Mouse (Mus musculus) midbrain, embryonic 12.5 days (tissue): Measurements from ENCODE around the gene Yipf4. TPM values are rescaled to one million over a fixed set of nuclear protein-coding genes. Genes with fewer than 3 reads are reported as not detected.

Experiments used
- ATAC-seq: fragments of 200-750 bp; cut with Nextera tagmentation; 2 replicates; pipeline ENCODE4 v1.8.0; 2017; ENCODE audit warnings: low read depth, moderate TSS enrichment, moderate library complexity; ENCODE audit not compliant: low FRiP score
- H3K27ac ChIP-seq: fragments of 300-500 bp; sonication (generic); replicated peaks from 2 replicates; pipeline ENCODE4 v1.5.1; 2016; ENCODE audit warnings: mild to moderate bottlenecking
- H3K27me3 ChIP-seq: fragments of 300-500 bp; sonication (generic); 2 replicates; pipeline ENCODE4 v1.6.1; 2016; ENCODE audit warnings: mild to moderate bottlenecking
- H3K36me3 ChIP-seq: fragments of 300-500 bp; sonication (generic); 2 replicates; pipeline ENCODE4 v1.6.1; 2016
- H3K4me1 ChIP-seq: fragments of 300-500 bp; sonication (generic); 2 replicates; pipeline ENCODE4 v1.6.1; 2016
- H3K4me2 ChIP-seq: fragments of 300-500 bp; sonication (generic); replicated peaks from 2 replicates; pipeline ENCODE4 v1.6.1; 2016; ENCODE audit warnings: mild to moderate bottlenecking, moderate library complexity
- H3K4me3 ChIP-seq: fragments of 300-500 bp; sonication (generic); 2 replicates; pipeline ENCODE4 v1.5.1; 2016; ENCODE audit warnings: mild to moderate bottlenecking
- H3K9ac ChIP-seq: fragments of 300-500 bp; sonication (generic); replicated peaks from 2 replicates; pipeline ENCODE4 v1.6.1; 2016; ENCODE audit warnings: mild to moderate bottlenecking, moderate library complexity
- H3K9me3 ChIP-seq: fragments of 300-500 bp; sonication (generic); 2 replicates; pipeline ENCODE4 v1.6.1; 2016; ENCODE audit warnings: mild to moderate bottlenecking
- WGBS: fragments of 180-500 bp; shearing (Covaris S2); methylation state at CpG from one replicate; pipeline ENCODE4 v1.1.7; 2016; 5-methylcytosine and 5-hydroxymethylcytosine counted together
- polyA plus RNA-seq: library from polyadenylated mRNA; unstranded; fragments of >200 nt; fragmentation: Nextera tagmentation; extraction: Ambion mirVana; gene quantifications from 2 replicates; pipeline ENCODE4 v1.2.1, GENCODE M21; 2016

The Yipf4 gene
- polyA plus RNA-seq, 1 experiment from 2014 or later, result 57.0 TPM

GRCm38 (mm10) chr17:74480361-74481069 lies 8.8 kb upstream of the Yipf4 start:
- ATAC-seq, result no peak
- no peak overlapping the region for H3K9ac ChIP-seq
- no peak overlapping the region for H3K4me3 ChIP-seq

DNA sequence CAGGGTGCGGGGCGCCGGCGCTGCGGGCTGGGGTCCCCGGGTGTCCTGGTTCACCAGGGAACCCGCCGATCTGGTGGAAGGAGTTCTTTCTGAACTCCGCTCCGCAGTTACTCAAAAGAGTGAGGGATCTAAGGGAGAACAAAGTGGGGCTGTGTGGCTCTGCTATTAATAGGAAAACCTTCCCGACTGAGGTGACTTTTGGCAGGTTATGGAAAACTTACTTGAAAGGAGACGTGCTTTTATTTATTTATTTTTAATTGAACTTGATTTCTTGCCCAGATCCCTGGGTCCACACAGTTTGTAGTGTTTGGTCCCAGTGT lies 568 bp downstream of the Yipf4 start:
- peak overlapping the region; percentile 64 for H3K27ac ChIP-seq

More at GRCm38 (mm10) chr17:74480361-74481069, 8.8 kb upstream of the Yipf4 start:
- no peaks in the 10 kb centered on the region for H3K9me3 ChIP-seq
- H3K27ac ChIP-seq, result no peak overlapping the region
- no peaks in the 10 kb centered on the region for H3K4me1 ChIP-seq
- no peak overlapping the region for H3K4me2 ChIP-seq
- H3K27me3 ChIP-seq, result no peaks in the 10 kb centered on the region
- 82% methylated on average over 14 of the region's 14 CpGs for WGBS
- H3K36me3 ChIP-seq, result no peaks in the 10 kb centered on the region

GRCm38 (mm10) chr17:74491565-74491964 lies 2.3 kb downstream of the Yipf4 start:
- Histone ChIP-seq H3K27me3 (no peaks in the 10 kb centered on the region), H3K27ac (no peak overlapping the region), H3K4me1 (peaks cover 6% of the 10 kb centered on the region), H3K4me2 (no peak overlapping the region), H3K9me3 (no peaks in the 10 kb centered on the region), H3K4me3 (no peak overlapping the region), H3K9ac (no peak overlapping the region), H3K36me3 (peaks cover 27% of the 10 kb centered on the region)
- no peak for ATAC-seq
- WGBS, result 91% methylated on average over 3 of the region's 3 CpGs

More for the DNA sequence above, 568 bp downstream of the Yipf4 start:
- peak overlapping the region; percentile 73 for H3K4me2 ChIP-seq
- no peak for ATAC-seq
- peak overlapping the region; percentile 100 for H3K4me3 ChIP-seq
- H3K36me3 ChIP-seq, result peaks cover 20% of the 10 kb centered on the region
- no peaks in the 10 kb centered on the region for H3K9me3 ChIP-seq
- H3K9ac ChIP-seq, result peak overlapping the region; percentile 91
- WGBS, result 0% methylated on average over 12 of the region's 12 CpGs
- H3K4me1 ChIP-seq, result peaks cover 6% of the 10 kb centered on the region
- H3K27me3 ChIP-seq, result no peaks in the 10 kb centered on the region

GRCm38 (mm10) chr17:74500204-74500603 lies 10.9 kb downstream of the Yipf4 start:
- H3K27me3 ChIP-seq, result no peaks in the 10 kb centered on the region
- H3K4me3 ChIP-seq, result no peak overlapping the region
- no peaks in the 10 kb centered on the region for H3K9me3 ChIP-seq
- H3K36me3 ChIP-seq, result peaks cover 37% of the 10 kb centered on the region
- H3K9ac ChIP-seq, result no peak overlapping the region
- H3K27ac ChIP-seq, result no peak overlapping the region
- no peak overlapping the region for H3K4me2 ChIP-seq
- ATAC-seq, result no peak
- H3K4me1 ChIP-seq, result no peaks in the 10 kb centered on the region
- 92% methylated on average over 4 of the region's 4 CpGs for WGBS

- Histone ChIP-seq H3K27ac (no peak overlapping the region), H3K4me3 (no peak overlapping the region), H3K36me3 (peaks cover 33% of the 10 kb centered on the region)
Observed at GRCm38 (mm10) chr17:74501085-74501484, 11.8 kb downstream of the Yipf4 start.

DNA sequence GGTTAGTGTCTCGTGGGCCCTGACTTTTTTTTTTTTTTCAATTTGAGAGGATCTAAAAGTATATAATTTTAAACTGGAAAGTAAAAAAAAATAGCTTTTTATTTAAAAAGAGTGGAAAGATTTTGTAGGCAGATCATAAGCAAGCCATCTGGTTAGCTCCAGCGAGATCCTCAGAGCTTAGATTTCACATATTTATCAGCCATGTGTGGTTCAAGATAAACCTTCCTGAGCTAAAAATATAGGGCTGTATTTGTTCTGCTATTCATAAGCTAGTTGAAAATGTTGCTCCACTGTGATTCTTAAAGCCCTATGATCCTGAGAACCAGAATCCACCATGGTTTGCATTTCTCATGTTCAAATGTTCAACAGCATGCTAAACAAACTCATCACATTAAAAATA lies 18.6 kb downstream of the Yipf4 start:
- H3K27ac ChIP-seq, result no peak overlapping the region
- no peak overlapping the region for H3K4me3 ChIP-seq
- ATAC-seq, result no peak
- no peaks in the 10 kb centered on the region for H3K36me3 ChIP-seq
- no peaks in the 10 kb centered on the region for H3K4me1 ChIP-seq
- WGBS, result 89% methylated on average over 2 of the region's 2 CpGs
- no peaks in the 10 kb centered on the region for H3K27me3 ChIP-seq
- H3K9ac ChIP-seq, result no peak overlapping the region
- no peaks in the 10 kb centered on the region for H3K9me3 ChIP-seq
- H3K4me2 ChIP-seq, result no peak overlapping the region

More at GRCm38 (mm10) chr17:74501085-74501484, 11.8 kb downstream of the Yipf4 start:
- no peak for ATAC-seq
- Histone ChIP-seq H3K4me2 (no peak overlapping the region), H3K9me3 (no peaks in the 10 kb centered on the region), H3K27me3 (no peaks in the 10 kb centered on the region), H3K9ac (no peak overlapping the region), H3K4me1 (no peaks in the 10 kb centered on the region)

GRCm38 (mm10) chr17:74508600-74508999 lies 19.3 kb downstream of the Yipf4 start:
- H3K4me2 ChIP-seq, result no peak overlapping the region
- H3K4me1 ChIP-seq, result no peaks in the 10 kb centered on the region
- 96% methylated on average over 3 of the region's 3 CpGs for WGBS
- H3K9me3 ChIP-seq, result no peaks in the 10 kb centered on the region
- ATAC-seq, result no peak
- no peaks in the 10 kb centered on the region for H3K27me3 ChIP-seq
- no peak overlapping the region for H3K4me3 ChIP-seq
- no peaks in the 10 kb centered on the region for H3K36me3 ChIP-seq
- H3K27ac ChIP-seq, result no peak overlapping the region
- H3K9ac ChIP-seq, result no peak overlapping the region

DNA sequence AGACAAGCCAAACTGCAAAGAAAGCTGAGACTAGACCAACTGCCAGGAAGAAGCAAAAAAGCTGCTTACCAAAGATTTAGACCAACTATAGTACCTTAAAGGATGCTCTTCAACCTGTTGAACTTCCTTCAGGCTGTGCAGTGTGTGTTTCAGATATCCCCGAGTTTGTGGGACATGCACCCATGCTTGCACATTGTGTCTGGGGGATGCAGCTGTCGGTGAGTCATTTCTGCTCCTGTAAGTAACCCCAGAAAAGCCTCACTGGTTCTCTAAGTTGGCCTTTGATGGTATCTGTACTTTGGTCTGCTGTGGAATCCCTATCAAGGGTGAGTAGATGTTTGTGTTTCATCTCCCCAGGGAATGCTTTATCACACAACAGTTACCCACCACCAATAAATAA lies 23.0 kb downstream of the Yipf4 start:
- H3K4me2 ChIP-seq, result no peak overlapping the region
- WGBS, result 81% methylated on average over 2 of the region's 2 CpGs
- H3K27me3 ChIP-seq, result no peaks in the 10 kb centered on the region
- no peak for ATAC-seq
- no peaks in the 10 kb centered on the region for H3K9me3 ChIP-seq
- H3K4me1 ChIP-seq, result no peaks in the 10 kb centered on the region
- no peak overlapping the region for H3K4me3 ChIP-seq
- H3K27ac ChIP-seq, result no peak overlapping the region
- H3K9ac ChIP-seq, result no peak overlapping the region
- H3K36me3 ChIP-seq, result no peaks in the 10 kb centered on the region

DNA sequence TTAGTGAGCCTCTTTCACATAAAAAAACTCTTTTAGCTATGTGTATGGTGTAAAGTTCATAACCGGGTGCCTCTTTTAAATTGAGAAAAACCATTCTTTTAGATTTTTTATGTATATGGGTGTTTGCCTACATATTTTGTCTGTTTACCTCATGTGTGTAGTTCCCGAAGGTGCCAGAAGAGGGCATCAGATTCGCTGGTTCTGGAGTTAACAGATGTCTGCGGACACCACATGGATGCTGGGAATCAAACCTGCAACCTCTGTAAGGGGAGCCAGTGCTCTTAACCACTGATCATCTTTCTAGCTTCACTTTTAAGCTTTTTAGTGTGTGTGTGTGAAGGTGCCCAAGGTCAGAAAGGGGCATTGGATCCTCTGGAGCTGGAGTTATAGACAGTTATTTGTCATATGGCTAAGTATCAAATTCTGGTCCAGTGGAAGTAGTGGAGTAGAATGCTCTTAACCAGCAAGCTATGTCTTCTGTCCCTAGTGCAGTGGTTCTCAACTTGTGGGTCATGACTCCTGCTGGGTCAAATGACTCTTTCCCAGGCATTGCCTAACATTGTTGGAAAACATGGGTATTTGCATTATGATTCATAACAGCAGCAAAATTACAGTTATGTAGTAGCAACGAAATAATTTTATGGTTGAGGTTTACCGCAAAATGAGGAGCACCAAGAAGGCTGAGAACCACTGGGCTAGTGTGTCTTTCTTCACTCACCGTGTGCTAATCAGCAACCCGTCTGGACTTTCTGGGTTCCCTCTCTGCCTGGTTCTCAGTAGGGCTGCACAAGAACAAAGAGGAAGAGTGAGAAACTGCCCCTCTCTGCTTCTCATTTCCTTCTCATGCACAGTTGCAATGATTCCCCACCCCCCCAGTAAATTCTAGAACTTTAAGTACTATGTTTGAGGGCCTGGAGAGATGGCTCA lies 33.8 kb downstream of the Yipf4 start:
- no peaks in the 10 kb centered on the region for H3K27me3 ChIP-seq
- no peak for ATAC-seq
- no peak overlapping the region for H3K4me3 ChIP-seq
- H3K36me3 ChIP-seq, result no peaks in the 10 kb centered on the region
- no peak overlapping the region for H3K9ac ChIP-seq
- H3K9me3 ChIP-seq, result no peaks in the 10 kb centered on the region
- peaks cover 6% of the 10 kb centered on the region for H3K4me1 ChIP-seq
- 84% methylated on average over 8 of the region's 8 CpGs for WGBS
- no peak overlapping the region for H3K27ac ChIP-seq
- no peak overlapping the region for H3K4me2 ChIP-seq

DNA sequence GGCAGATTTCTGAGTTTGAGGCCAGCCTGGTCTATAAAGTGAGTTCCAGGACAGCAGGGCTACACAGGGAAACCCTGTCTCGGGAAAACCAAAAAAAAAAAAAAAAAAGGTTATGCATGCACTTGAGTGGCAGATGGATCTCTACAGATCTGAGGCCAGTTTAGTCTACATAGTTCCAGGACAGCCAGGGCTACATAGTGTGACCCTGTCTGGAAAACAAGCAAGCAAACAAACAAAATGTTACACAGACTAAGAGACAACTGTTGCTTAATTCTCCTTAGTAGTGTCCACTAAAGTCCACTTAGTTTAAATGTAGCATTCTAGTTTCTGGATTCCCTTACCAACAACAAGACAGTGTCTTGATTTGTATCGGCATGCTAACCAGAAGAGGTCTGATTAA lies 36.8 kb downstream of the Yipf4 start:
- H3K9me3 ChIP-seq, result no peaks in the 10 kb centered on the region
- H3K9ac ChIP-seq, result no peak overlapping the region
- H3K36me3 ChIP-seq, result no peaks in the 10 kb centered on the region
- H3K27me3 ChIP-seq, result no peaks in the 10 kb centered on the region
- H3K4me3 ChIP-seq, result no peak overlapping the region
- H3K4me1 ChIP-seq, result peaks cover 20% of the 10 kb centered on the region
- ATAC-seq, result no peak
- H3K27ac ChIP-seq, result no peak overlapping the region
- WGBS, result 86% methylated on average over 2 of the region's 2 CpGs
- no peak overlapping the region for H3K4me2 ChIP-seq

GRCm38 (mm10) chr17:74526806-74527653 lies 37.7 kb downstream of the Yipf4 start:
- Histone ChIP-seq H3K9me3 (no peaks in the 10 kb centered on the region), H3K9ac (peak overlapping the region; percentile 74), H3K36me3 (no peaks in the 10 kb centered on the region), H3K27me3 (no peaks in the 10 kb centered on the region), H3K4me2 (peak overlapping the region; percentile 61), H3K4me1 (peaks cover 20% of the 10 kb centered on the region), H3K27ac (peak overlapping the region; percentile 95), H3K4me3 (peak overlapping the region; percentile 97)
- 89% methylated on average over 9 of the region's 9 CpGs for WGBS
- peak; percentile 0; the same call in 1 of the 2 replicates for ATAC-seq
